Mouse (Mus musculus): ENCODE measurements around the gene Mapkapk3. TPM values are rescaled to one million over a fixed set of nuclear protein-coding genes. Genes with fewer than 3 reads are reported as not detected.

Gene Mapkapk3
- total RNA-seq (2021) (10 to 100 TPM; 29.0 to 36.0 TPM), polyA plus RNA-seq (2012; rRNA removed) (26.1 and 40.8 TPM in 2 replicates)
- long read RNA-seq, transcript Mapkapk3-201 (11 exons, 2,816 nt), result major isoform, 15 of 36 reads
- long read RNA-seq, partial matches to known transcripts, result 1 of 36 reads
- long read RNA-seq, other reads (novel, unspliced or antisense), result 20 of 36 reads

- no peaks in the 10 kb centered on the region for H3K79me2 ChIP-seq (replicated peaks; ENCODE audit: control insufficient read depth, insufficient read depth, low read length)
- peak within 1 kb of the TSS; percentile 61 for H3K4me3 ChIP-seq
- H3K36me3 ChIP-seq (ENCODE audit: control insufficient read depth, insufficient read depth, low read length), result no peaks in the 10 kb centered on the region
- peak within 1 kb of the TSS; percentile 65 for H3K9ac ChIP-seq (ENCODE audit: low read depth, low read length)
- intact Hi-C loops (cut with DNase I), result loop anchor here (5.0 kb wide), 2 partner anchors 223 to 602 kb away; partner anchors contain the start of gene Tex264
- TF ChIP-seq EP300 (IDR thresholded peaks at IDR 0.05; ENCODE audit: insufficient read depth, low read depth, low read length) (peak; percentile 24; the same call in 1 of the 2 replicates), CTCF (IDR thresholded peaks at IDR 0.05) (peak; percentile 74), POLR2A (IDR thresholded peaks at IDR 0.05; ENCODE audit: insufficient read depth, low read depth, low read length) (peak; percentile 63; the same call in 1 of the 2 replicates)
- H3K27me3 ChIP-seq (ENCODE audit: control insufficient read depth, insufficient read depth, low read length), result no peaks in the 10 kb centered on the region
- H3K4me1 ChIP-seq (ENCODE audit: control insufficient read depth, insufficient read depth, low read length), result peaks cover 3% of the 10 kb centered on the region
- peak within 1 kb of the TSS; percentile 90 for H3K27ac ChIP-seq
- peak; percentile 87 to 93 for DNase-seq
- 6% methylated on average over 49 of the region's 49 CpGs for WGBS
These were observed at the start of gene Mapkapk3 for GRCm38 (mm10) chr9:107289211-107290076. Gene Mapkapk3 (minus strand): TSS chr9:107289877.

- intact Hi-C loops (cut with DNase I), result loop anchor here (5.0 kb wide), 1 partner anchor 91 kb away; no protein-coding TSS in a partner anchor
- Histone ChIP-seq H3K27ac (peak within 1 kb of the TSS; percentile 89), H3K79me2 (replicated peaks; ENCODE audit: control insufficient read depth, insufficient read depth, low read length) (no peaks in the 10 kb centered on the region), H3K36me3 (ENCODE audit: control insufficient read depth, insufficient read depth, low read length) (no peaks in the 10 kb centered on the region), H3K27me3 (ENCODE audit: control insufficient read depth, insufficient read depth, low read length) (no peaks in the 10 kb centered on the region), H3K9ac (ENCODE audit: low read depth, low read length) (peak within 1 kb of the TSS; percentile 63), H3K4me1 (ENCODE audit: control insufficient read depth, insufficient read depth, low read length) (peaks cover 3% of the 10 kb centered on the region), H3K4me3 (peak within 1 kb of the TSS; percentile 67)
- TF ChIP-seq POLR2A (IDR thresholded peaks at IDR 0.05; ENCODE audit: insufficient read depth, low read depth, low read length) (peak; percentile 86), CTCF (IDR thresholded peaks at IDR 0.05) (peak; percentile 6; the same call in 1 of the 2 replicates), EP300 (IDR thresholded peaks at IDR 0.05; ENCODE audit: insufficient read depth, low read depth, low read length) (0 out of 2 replicates have a peak, but pooled peaks have one; percentile 58)
- peak; percentile 79 to 83 for DNase-seq
- 4% methylated on average over 29 of the region's 30 CpGs for WGBS
These were observed 48.7 kb upstream of the Mapkapk3 start, which contains the start of gene Hemk1 for GRCm38 (mm10) chr9:107338172-107338883. Gene Hemk1 (minus strand): TSS chr9:107338350.

DNA sequence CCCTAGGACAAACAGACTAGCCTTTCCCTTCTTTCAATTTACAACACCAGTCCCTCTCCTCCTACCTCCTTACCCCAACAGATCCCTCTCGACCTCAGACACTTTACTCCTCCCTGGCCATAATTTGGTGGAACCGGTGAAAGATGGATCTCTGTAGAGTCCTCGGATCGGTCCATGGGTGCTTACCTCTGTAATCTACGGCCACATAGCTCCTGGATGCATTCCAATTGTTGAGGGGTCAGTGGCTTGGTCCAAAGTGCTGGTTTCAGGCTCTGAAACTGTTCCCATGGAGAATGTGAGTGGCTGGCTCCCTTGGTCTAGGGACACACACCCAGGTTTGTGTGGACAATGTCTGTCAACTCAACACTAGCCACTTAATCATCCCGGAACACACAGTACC is 46.7 kb upstream of the Mapkapk3 start:
- no peak overlapping the region for H3K9ac ChIP-seq (ENCODE audit: low read depth, low read length)
- peaks cover 3% of the 10 kb centered on the region for H3K4me1 ChIP-seq (ENCODE audit: control insufficient read depth, insufficient read depth, low read length)
- H3K27me3 ChIP-seq (ENCODE audit: control insufficient read depth, insufficient read depth, low read length), result no peaks in the 10 kb centered on the region
- no peaks in the 10 kb centered on the region for H3K79me2 ChIP-seq (replicated peaks; ENCODE audit: control insufficient read depth, insufficient read depth, low read length)
- no peak for TF ChIP-seq CTCF (IDR thresholded peaks at IDR 0.05)
- no peak for TF ChIP-seq POLR2A (IDR thresholded peaks at IDR 0.05; ENCODE audit: insufficient read depth, low read depth, low read length)
- DNase-seq, result no peak
- no peak overlapping the region; the same call in 1 of the 2 replicates for H3K27ac ChIP-seq
- 75% methylated on average over 6 of the region's 6 CpGs for WGBS
- intact Hi-C loops (cut with DNase I), result loop anchor here (1.0 to 5.0 kb wide), 3 partner anchors 42 to 434 kb away; no protein-coding TSS in a partner anchor
- no peak overlapping the region for H3K4me3 ChIP-seq
- H3K36me3 ChIP-seq (ENCODE audit: control insufficient read depth, insufficient read depth, low read length), result no peaks in the 10 kb centered on the region

DNA sequence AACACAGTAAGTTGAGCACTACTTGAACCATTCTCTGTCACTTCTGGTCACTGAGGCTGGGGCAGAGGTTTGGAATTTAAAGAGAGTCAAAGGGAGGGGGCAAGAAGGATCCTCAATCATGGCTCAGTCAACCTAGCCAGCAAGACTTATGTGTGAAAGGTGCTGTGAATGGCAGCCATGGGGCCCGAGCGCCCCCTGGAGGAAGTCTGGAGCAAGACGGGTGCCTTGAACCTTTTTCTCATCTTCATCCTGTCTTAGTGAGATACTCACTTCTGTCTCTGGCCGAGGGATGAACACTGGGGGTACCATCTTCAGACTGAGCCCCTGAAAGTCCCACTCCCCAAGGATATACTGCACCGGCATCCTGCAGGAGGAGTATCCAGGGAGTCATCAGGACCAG is 46.2 kb upstream of the Mapkapk3 start:
- Histone ChIP-seq H3K27ac (peak overlapping the region; percentile 8; the same call in 1 of the 2 replicates), H3K9ac (ENCODE audit: low read depth, low read length) (no peak overlapping the region), H3K79me2 (replicated peaks; ENCODE audit: control insufficient read depth, insufficient read depth, low read length) (no peaks in the 10 kb centered on the region), H3K4me1 (ENCODE audit: control insufficient read depth, insufficient read depth, low read length) (peaks cover 2% of the 10 kb centered on the region), H3K27me3 (ENCODE audit: control insufficient read depth, insufficient read depth, low read length) (no peaks in the 10 kb centered on the region), H3K4me3 (no peak overlapping the region), H3K36me3 (ENCODE audit: control insufficient read depth, insufficient read depth, low read length) (no peaks in the 10 kb centered on the region)
- TF ChIP-seq POLR2A (IDR thresholded peaks at IDR 0.05; ENCODE audit: insufficient read depth, low read depth, low read length), result 0 out of 2 replicates have a peak, but pooled peaks have one; percentile 32
- TF ChIP-seq CTCF (IDR thresholded peaks at IDR 0.05), result no peak; the same call in none of the 2 replicates
- TF ChIP-seq EP300 (IDR thresholded peaks at IDR 0.05; ENCODE audit: insufficient read depth, low read depth, low read length), result peak; percentile 87
- intact Hi-C loops (cut with DNase I), result loop anchor here (1.0 to 5.0 kb wide), 3 partner anchors 42 to 433 kb away; no protein-coding TSS in a partner anchor
- 3% methylated on average over 5 of the region's 5 CpGs for WGBS
- peak; percentile 78 to 81 for DNase-seq

GRCm38 (mm10) chr9:107335046-107335445 is 45.4 kb upstream of the Mapkapk3 start:
- Histone ChIP-seq H3K4me1 (ENCODE audit: control insufficient read depth, insufficient read depth, low read length) (peaks cover 2% of the 10 kb centered on the region), H3K4me3 (no peak overlapping the region), H3K9ac (ENCODE audit: low read depth, low read length) (no peak overlapping the region), H3K27me3 (ENCODE audit: control insufficient read depth, insufficient read depth, low read length) (no peaks in the 10 kb centered on the region), H3K27ac (no peak overlapping the region), H3K36me3 (ENCODE audit: control insufficient read depth, insufficient read depth, low read length) (no peaks in the 10 kb centered on the region), H3K79me2 (replicated peaks; ENCODE audit: control insufficient read depth, insufficient read depth, low read length) (no peaks in the 10 kb centered on the region)
- WGBS, result 91% methylated on average over 5 of the region's 5 CpGs
- TF ChIP-seq CTCF (IDR thresholded peaks at IDR 0.05) (peak; percentile 14; the same call in 1 of the 2 replicates), EP300 (IDR thresholded peaks at IDR 0.05; ENCODE audit: insufficient read depth, low read depth, low read length) (no peak), POLR2A (IDR thresholded peaks at IDR 0.05; ENCODE audit: insufficient read depth, low read depth, low read length) (no peak)
- no peak for DNase-seq
- intact Hi-C loops (cut with DNase I), result loop anchor here (5.0 kb wide), 1 partner anchor 88 kb away; no protein-coding TSS in a partner anchor

All from heart, adult 2 months (tissue).